Mouse (Mus musculus): Measurements from ENCODE around the gene Gpbp1.

The Gpbp1 gene

GRCm38 (mm10) chr13:111489802-111490723 is at the start of gene Gpbp1:
TSS of gene Gpbp1 (minus strand) at chr13:111490111.
- DNase-seq (ENCODE audit: low read depth, low spot score) = peak; percentile 100

GRCm38 (mm10) chr13:111537718-111538117 is 47.8 kb upstream of the Gpbp1 start:
- DNase-seq (ENCODE audit: low read depth, low spot score) = no peak

GRCm38 (mm10) chr13:111536207-111536887 is 46.4 kb upstream of the Gpbp1 start:
- peak; percentile 1 for DNase-seq (ENCODE audit: low read depth, low spot score)

GRCm38 (mm10) chr13:111534131-111534530 is 44.2 kb upstream of the Gpbp1 start:
- no peak for DNase-seq (ENCODE audit: low read depth, low spot score)

GRCm38 (mm10) chr13:111532178-111532948 is 42.5 kb upstream of the Gpbp1 start:
- DNase-seq (ENCODE audit: low read depth, low spot score) = peak; percentile 7

- no peak for DNase-seq (ENCODE audit: low read depth, low spot score)
Measured at GRCm38 (mm10) chr13:111531701-111532100, 41.8 kb upstream of the Gpbp1 start.

- no peak for DNase-seq (ENCODE audit: low read depth, low spot score)
Measured at GRCm38 (mm10) chr13:111524277-111524676, 34.4 kb upstream of the Gpbp1 start.

GRCm38 (mm10) chr13:111522336-111522735 is 32.4 kb upstream of the Gpbp1 start:
- no peak for DNase-seq (ENCODE audit: low read depth, low spot score)

GRCm38 (mm10) chr13:111520456-111520855 is 30.5 kb upstream of the Gpbp1 start:
- DNase-seq (ENCODE audit: low read depth, low spot score) = no peak

- no peak for DNase-seq (ENCODE audit: low read depth, low spot score)
Measured at GRCm38 (mm10) chr13:111518332-111518731, 28.4 kb upstream of the Gpbp1 start.

- DNase-seq (ENCODE audit: low read depth, low spot score) = no peak
Measured at GRCm38 (mm10) chr13:111516385-111517150, 26.7 kb upstream of the Gpbp1 start.

- DNase-seq (ENCODE audit: low read depth, low spot score) = no peak
Measured at GRCm38 (mm10) chr13:111509385-111509784, 19.5 kb upstream of the Gpbp1 start.

- no peak for DNase-seq (ENCODE audit: low read depth, low spot score)
Measured at GRCm38 (mm10) chr13:111508645-111509044, 18.7 kb upstream of the Gpbp1 start.

GRCm38 (mm10) chr13:111494330-111495029 is 4.6 kb upstream of the Gpbp1 start:
- no peak for DNase-seq (ENCODE audit: low read depth, low spot score)

- no peak for DNase-seq (ENCODE audit: low read depth, low spot score)
Measured at GRCm38 (mm10) chr13:111491046-111491756, 1.3 kb upstream of the Gpbp1 start.

- DNase-seq (ENCODE audit: low read depth, low spot score) = no peak
Measured at GRCm38 (mm10) chr13:111489502-111489801, 459 bp downstream of the Gpbp1 start.

GRCm38 (mm10) chr13:111488651-111489501 is 1.0 kb downstream of the Gpbp1 start:
- peak; percentile 73 for DNase-seq (ENCODE audit: low read depth, low spot score)

GRCm38 (mm10) chr13:111477695-111478094 is 12.2 kb downstream of the Gpbp1 start:
- DNase-seq (ENCODE audit: low read depth, low spot score) = no peak

- DNase-seq (ENCODE audit: low read depth, low spot score) = no peak
Measured at GRCm38 (mm10) chr13:111470562-111471237, 19.2 kb downstream of the Gpbp1 start.

Measured in brain, adult 2 months (tissue).